Mouse (Mus musculus) brown adipose tissue, adult 24 weeks (tissue): Measurements from ENCODE around the gene Capsl. TPM values are rescaled to one million over a fixed set of nuclear protein-coding genes. Genes with fewer than 3 reads are reported as not detected.

Experiments
- H3K27ac ChIP-seq: fragments of 200-500 bp; replicated peaks from 2 replicates; pipeline ENCODE4 v1.5.1; 2012; ENCODE audit warnings: low read depth, mild to moderate bottlenecking, low read length
- H3K4me1 ChIP-seq: fragments of 200-500 bp; 2 replicates; pipeline ENCODE4 v1.6.1; 2012; ENCODE audit warnings: low read length, mixed read lengths; ENCODE audit not compliant: control insufficient read depth, insufficient read depth, insufficient read length
- H3K4me3 ChIP-seq: fragments of 200-500 bp; 2 replicates; pipeline ENCODE4 v1.5.1; 2012; ENCODE audit warnings: low read depth, mild to moderate bottlenecking, low read length, moderate library complexity; ENCODE audit not compliant: insufficient read depth
- polyA plus RNA-seq: library from polyadenylated mRNA; stranded (reverse); fragments of >200 nt; gene quantifications from 2 replicates; pipeline ENCODE4 v1.2.4, GENCODE M21; 2012; ENCODE audit not compliant: missing spikeins, insufficient read depth, insufficient read length

Gene Capsl
- not detected in 2 replicates for polyA plus RNA-seq

GRCm38 (mm10) chr15:9435534-9436180 lies at the start of gene Capsl:
Gene Capsl, plus strand, starts transcription at chr15:9436028.
- Histone ChIP-seq H3K4me3 (no peak within 1 kb of the TSS), H3K27ac (no peak within 1 kb of the TSS), H3K4me1 (no peaks in the 10 kb centered on the region)

- no peak overlapping the region for H3K4me3 ChIP-seq
- H3K27ac ChIP-seq = no peak overlapping the region
- no peaks in the 10 kb centered on the region for H3K4me1 ChIP-seq
Observed at GRCm38 (mm10) chr15:9409475-9409874, 26.4 kb upstream of the Capsl start.

DNA sequence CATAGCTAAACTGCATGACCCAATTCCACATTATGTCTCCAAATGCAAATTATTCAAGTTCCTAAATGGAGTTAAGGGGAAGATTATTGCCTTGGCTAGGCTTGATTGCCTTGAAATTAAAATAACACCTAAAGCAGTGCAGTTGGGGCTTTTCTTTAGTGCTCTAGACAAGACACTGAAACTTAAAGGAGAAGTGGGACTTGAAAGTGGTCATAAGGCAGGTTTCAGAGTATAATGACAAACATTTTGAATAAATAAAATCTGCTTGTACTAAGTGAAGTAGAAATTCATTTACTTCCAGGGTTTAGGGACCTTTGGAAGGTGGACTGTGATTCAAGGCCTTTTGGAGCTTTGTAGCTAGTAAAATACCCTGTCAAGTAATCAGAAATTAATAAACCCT lies 14.7 kb upstream of the Capsl start:
- Histone ChIP-seq H3K4me3 (no peak overlapping the region), H3K4me1 (no peaks in the 10 kb centered on the region), H3K27ac (no peak overlapping the region)

DNA sequence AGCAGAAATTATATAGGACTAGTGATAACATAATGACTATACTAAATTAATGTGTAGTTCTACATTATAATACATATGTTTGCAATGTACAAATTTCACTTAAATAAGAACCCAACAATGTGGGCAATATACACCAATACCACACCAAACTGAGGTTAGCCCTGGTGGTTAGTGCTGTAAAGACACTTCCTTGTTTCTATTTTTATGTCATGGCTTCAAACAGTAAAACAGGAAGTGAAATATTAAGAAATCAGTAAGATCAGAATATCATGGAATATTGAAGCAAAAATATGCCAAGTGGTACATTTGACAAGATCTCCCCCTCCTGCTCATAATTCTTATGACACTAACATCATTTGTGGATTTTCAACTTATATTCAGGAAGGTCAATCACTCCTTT lies 8.0 kb upstream of the Capsl start:
- H3K27ac ChIP-seq = no peak overlapping the region
- H3K4me3 ChIP-seq = no peak overlapping the region

DNA sequence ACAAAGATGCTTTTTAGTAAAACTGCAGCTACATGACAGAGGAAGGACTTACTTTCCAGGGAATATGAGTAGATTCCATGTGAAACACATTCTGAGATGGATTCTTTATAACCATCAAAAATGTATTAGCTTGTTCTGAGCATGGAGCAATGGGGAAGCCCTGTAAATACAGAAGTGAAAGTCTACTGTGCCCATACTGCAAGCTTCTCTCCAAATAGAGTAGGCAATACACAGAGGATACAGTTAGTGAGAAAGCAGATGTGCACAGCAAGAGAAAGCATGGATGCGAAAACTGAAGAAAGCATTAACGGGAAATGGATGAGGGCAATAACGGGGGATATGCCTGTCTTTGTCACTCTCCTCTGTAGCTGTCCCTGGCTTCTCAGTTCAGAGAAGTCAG lies 6.0 kb upstream of the Capsl start:
- H3K4me1 ChIP-seq = no peaks in the 10 kb centered on the region
- no peak overlapping the region for H3K27ac ChIP-seq
- H3K4me3 ChIP-seq = no peak overlapping the region

More for the DNA sequence above, 8.0 kb upstream of the Capsl start:
- no peaks in the 10 kb centered on the region for H3K4me1 ChIP-seq

DNA sequence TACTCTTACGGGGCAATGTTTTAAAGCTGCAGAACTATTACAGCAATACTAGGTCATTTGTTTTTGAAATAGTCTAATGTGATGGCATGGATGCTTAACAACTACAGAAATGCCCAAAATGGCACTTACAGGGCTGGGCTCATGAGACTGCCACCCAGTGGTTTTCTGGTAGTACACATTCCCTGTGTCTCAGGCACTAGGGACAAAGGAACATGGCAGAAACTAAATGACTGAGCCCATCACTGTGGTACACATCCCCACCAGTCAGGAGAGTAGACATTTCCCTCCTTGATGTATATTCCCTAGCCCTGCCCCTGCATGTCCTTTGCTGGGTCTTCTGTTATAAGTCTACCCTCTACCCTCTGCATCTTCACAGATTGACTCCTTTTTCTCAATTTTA lies 16.2 kb downstream of the Capsl start:
- Histone ChIP-seq H3K27ac (no peak overlapping the region), H3K4me3 (no peak overlapping the region), H3K4me1 (peaks cover 3% of the 10 kb centered on the region; the same call in 1 of the 2 replicates)

- no peak overlapping the region for H3K4me3 ChIP-seq
- no peak overlapping the region for H3K27ac ChIP-seq
- peaks cover 3% of the 10 kb centered on the region; the same call in 1 of the 2 replicates for H3K4me1 ChIP-seq
Observed at GRCm38 (mm10) chr15:9452842-9453241, 17.0 kb downstream of the Capsl start.

GRCm38 (mm10) chr15:9454198-9454597 lies 18.4 kb downstream of the Capsl start:
- Histone ChIP-seq H3K4me3 (no peak overlapping the region), H3K4me1 (peaks cover 3% of the 10 kb centered on the region; the same call in 1 of the 2 replicates), H3K27ac (no peak overlapping the region)

DNA sequence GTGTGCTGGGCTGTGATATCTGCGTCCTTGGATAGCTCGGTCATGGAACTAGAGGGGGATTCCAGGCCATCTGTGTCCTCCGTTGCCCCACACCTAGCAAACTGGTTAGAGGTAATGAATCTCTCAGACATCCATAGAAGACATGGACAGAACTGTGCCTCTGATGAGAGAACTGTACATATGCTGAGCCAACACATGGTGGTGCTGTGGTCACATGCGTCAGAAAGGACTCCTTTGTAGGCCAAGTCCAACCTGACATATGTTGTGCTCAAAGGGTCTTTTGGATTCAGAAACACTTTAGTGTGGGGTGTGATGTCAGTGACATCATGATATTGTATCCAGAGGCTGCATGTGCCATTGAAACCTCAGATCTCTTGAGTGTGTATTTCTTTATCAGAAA lies 19.4 kb downstream of the Capsl start:
- H3K4me3 ChIP-seq = no peak overlapping the region
- no peak overlapping the region for H3K27ac ChIP-seq
- peaks cover 3% of the 10 kb centered on the region; the same call in 1 of the 2 replicates for H3K4me1 ChIP-seq

- H3K4me1 ChIP-seq = no peaks in the 10 kb centered on the region
- no peak overlapping the region for H3K27ac ChIP-seq
Observed at GRCm38 (mm10) chr15:9463521-9464027, 27.7 kb downstream of the Capsl start.

DNA sequence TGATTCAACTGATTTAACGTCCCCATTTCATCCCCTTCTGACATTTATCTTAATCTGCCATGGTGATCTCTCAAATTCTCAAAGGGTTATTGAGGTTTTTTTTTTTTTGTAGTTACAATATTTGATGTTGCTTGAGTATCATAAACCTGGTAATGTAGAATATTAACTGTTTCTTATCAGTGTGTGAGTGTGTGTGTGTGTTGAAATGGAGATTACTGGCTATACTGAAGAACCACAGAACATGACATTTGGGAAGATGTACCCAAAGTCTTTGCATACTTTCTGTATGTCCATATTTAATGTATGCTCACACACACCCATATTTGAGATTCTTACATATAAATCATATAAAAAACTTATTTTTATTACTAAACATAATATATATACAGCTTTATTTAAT lies 28.2 kb downstream of the Capsl start:
- Histone ChIP-seq H3K4me1 (no peaks in the 10 kb centered on the region), H3K27ac (no peak overlapping the region), H3K4me3 (no peak overlapping the region)

More at GRCm38 (mm10) chr15:9463521-9464027, 27.7 kb downstream of the Capsl start:
- H3K4me3 ChIP-seq = no peak overlapping the region

DNA sequence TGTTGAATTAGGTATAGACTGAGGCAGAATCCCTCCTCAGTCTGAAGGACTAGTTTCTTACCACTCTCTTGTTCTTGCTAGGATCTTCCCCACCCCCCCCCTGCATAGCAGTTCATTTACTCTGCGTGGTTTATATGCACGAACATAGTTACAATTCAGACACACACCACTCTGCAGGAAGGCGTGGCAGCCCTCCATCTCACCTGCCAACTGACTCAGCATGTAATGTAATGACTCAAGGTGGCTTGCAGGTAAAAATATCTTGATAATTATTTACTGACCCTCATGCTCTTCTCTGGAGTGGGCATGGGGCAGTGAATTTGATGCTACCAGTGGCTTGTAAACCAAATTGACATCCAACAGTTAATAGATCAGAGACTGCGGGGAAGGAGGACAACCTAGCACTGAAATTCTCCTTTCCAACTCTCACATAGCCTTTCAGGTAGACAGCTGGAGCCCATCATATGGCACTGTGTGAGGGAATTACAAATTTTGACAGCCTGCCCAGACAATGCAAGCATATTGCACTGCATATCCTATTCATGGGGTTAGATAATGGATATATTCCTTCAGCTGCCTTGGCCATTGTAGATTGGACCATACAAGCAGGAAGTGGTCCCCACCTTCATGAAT lies 35.3 kb downstream of the Capsl start:
- Histone ChIP-seq H3K4me1 (no peaks in the 10 kb centered on the region), H3K4me3 (no peak overlapping the region), H3K27ac (no peak overlapping the region)

GRCm38 (mm10) chr15:9472167-9472566 lies 36.3 kb downstream of the Capsl start:
- Histone ChIP-seq H3K27ac (no peak overlapping the region), H3K4me1 (no peaks in the 10 kb centered on the region), H3K4me3 (no peak overlapping the region)

DNA sequence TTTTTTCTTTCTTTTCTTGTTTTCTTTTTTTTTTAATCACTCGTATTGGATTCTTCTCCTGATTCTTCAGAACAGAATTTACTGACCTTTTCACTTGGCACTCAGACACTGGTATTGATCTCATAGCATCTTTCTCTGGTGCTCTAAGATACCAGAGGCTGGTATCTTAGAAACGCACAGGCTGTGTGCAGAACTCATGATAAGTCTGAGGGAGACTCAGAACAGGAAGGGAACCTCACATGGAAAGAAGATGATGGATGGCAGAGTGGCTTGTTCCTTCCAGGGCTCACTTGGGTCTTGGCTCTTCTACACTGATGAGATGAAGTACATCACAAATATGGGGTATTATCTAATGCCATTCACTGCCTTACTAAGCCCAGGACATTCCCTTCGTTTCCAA lies 36.8 kb downstream of the Capsl start:
- Histone ChIP-seq H3K4me1 (no peaks in the 10 kb centered on the region), H3K27ac (no peak overlapping the region), H3K4me3 (no peak overlapping the region)

DNA sequence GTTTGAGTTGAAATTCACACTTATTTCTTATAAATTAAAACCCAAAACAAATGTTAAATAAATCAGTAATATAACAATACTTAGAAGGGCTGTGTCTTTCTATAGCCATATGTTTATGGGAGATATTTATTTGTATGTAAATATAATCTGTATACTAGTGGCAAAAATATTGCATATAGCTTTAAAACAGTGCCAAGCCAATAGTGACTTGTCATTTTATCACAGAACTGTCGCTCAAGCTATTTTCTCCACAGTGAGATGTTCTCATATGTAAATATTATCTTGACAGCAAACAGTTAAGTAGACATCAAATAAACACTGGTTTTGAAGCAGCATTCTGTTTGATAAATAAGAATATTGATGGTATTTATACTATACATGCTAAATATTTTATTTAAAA lies 37.4 kb downstream of the Capsl start:
- Histone ChIP-seq H3K4me1 (no peaks in the 10 kb centered on the region), H3K27ac (no peak overlapping the region), H3K4me3 (no peak overlapping the region)
